In genomic region chr11:32061874-32062273, GRCm38 (mm10) we compare ENCODE assay signal across 10 mouse cellular contexts.
DNase-seq lines count a peak whose midpoint lies in the region; ATAC-seq and TF ChIP-seq lines count a peak whose summit lies in the region.
"Had no signal": no experiment of that assay in that cellular context is flagged by ENCODE, and none has a peak within 500 bp of the region (broad histone marks: within the 10 kb centered on the region; RNA-seq: fewer than 3 reads in every experiment).

No protein-coding gene starts in this region.

- 69% methylated on average over 10 of the region's 10 CpGs for WGBS in heart, adult 2 months

- TF ChIP-seq CTCF in heart, adult 2 months (IDR thresholded peaks at IDR 0.05) = no peak

- peak; percentile 21 to 25 for DNase-seq in heart, adult 2 months
- DNase-seq in heart, postnatal 4 days = no peak
- peak; percentile 53 to 57 for DNase-seq in left cerebral cortex, adult 18-20 months (ENCODE audit: low spot score in 2 of 2)
- DNase-seq in right cerebral cortex, postnatal 36 days (ENCODE audit: low spot score in 2 of 2) = peak; percentile 56 to 74
- no peak for DNase-seq in B cell, adult 2 months
- no peak for DNase-seq in liver
- DNase-seq: lung, adult 2 months; spleen, adult 18-20 months had no signal

- H3K4me3 ChIP-seq in heart, adult 2 months = no peak overlapping the region

- ATAC-seq in frontal cortex, adult (ENCODE audit: low TSS enrichment) = peak; percentile 71
- ATAC-seq in monocyte, adult 5-6 weeks (replicated peaks; ENCODE audit: insufficient number of reproducible peaks, low FRiP score, low TSS enrichment, poor library complexity, severe bottlenecking) = no peak

- no peaks in the 10 kb centered on the region for H3K36me3 ChIP-seq in heart, adult 2 months (ENCODE audit: control insufficient read depth, insufficient read depth, low read length)

- no peak overlapping the region for H3K9ac ChIP-seq in heart, adult 2 months (ENCODE audit: low read depth, low read length)

- H3K4me1 ChIP-seq in heart, adult 2 months (ENCODE audit: control insufficient read depth, insufficient read depth, low read length) = peaks cover 1% of the 10 kb centered on the region; the same call in 1 of the 2 replicates

- H3K27me3 ChIP-seq in heart, adult 2 months (ENCODE audit: control insufficient read depth, insufficient read depth, low read length) = no peaks in the 10 kb centered on the region

- H3K79me2 ChIP-seq in heart, adult 2 months (replicated peaks; ENCODE audit: control insufficient read depth, insufficient read depth, low read length) = no peaks in the 10 kb centered on the region

- intact Hi-C loops in heart, adult 2 months (cut with DNase I) = no loop called here

- no peak for TF ChIP-seq EP300 in heart, adult 2 months (IDR thresholded peaks at IDR 0.05; ENCODE audit: insufficient read depth, low read depth, low read length)

- H3K27ac ChIP-seq in heart, adult 2 months = no peak overlapping the region; the same call in 1 of the 2 replicates

- no peak for TF ChIP-seq POLR2A in heart, adult 2 months (IDR thresholded peaks at IDR 0.05; ENCODE audit: insufficient read depth, low read depth, low read length)

Comparison
In these comparisons a context has a peak if more than half of its experiments do, and no peak if none do; other contexts are left out.
1. DNase-seq: peak in heart, adult 2 months (2 of 2), left cerebral cortex, adult 18-20 months (2 of 2) and right cerebral cortex, postnatal 36 days (2 of 2); none in heart, postnatal 4 days (single experiment), B cell, adult 2 months (0 of 2) and liver (single experiment).